Mouse (Mus musculus): ENCODE measurements at regions not wholly inside any gene's neighbourhood (a gene's known extent, or its start where the extent isn't known, plus 50 kb on each side); places are given as distances from the start of the nearest gene placed in this dataset.
"Not testable (repeated sequence)": the region's sequence is repeated elsewhere in the genome, so short reads cannot be mapped to it uniquely, and the experiment has no call there.

GRCm38 (mm10) chr2:166516261-166516660 lies 197.4 kb downstream of the Prex1 start:
- DNase-seq: no peak

GRCm38 (mm10) chr2:166514664-166515063 lies 199.0 kb downstream of the Prex1 start:
- no peak for DNase-seq

- DNase-seq: no peak
Observed at GRCm38 (mm10) chr2:166512488-166512887, 201.1 kb downstream of the Prex1 start.

- not testable (repeated sequence) for DNase-seq
Observed at GRCm38 (mm10) chr2:166511477-166511876, 202.2 kb downstream of the Prex1 start.

GRCm38 (mm10) chr2:166510776-166511175 lies 202.9 kb downstream of the Prex1 start:
- DNase-seq: no peak

GRCm38 (mm10) chr2:166509591-166509990 lies 204.0 kb downstream of the Prex1 start:
- DNase-seq: no peak

- no peak for DNase-seq
Observed at GRCm38 (mm10) chr2:166508656-166509420, 204.8 kb downstream of the Prex1 start.

GRCm38 (mm10) chr2:166505309-166505708 lies 208.3 kb downstream of the Prex1 start:
- DNase-seq: no peak

GRCm38 (mm10) chr2:166503666-166504065 lies 210.0 kb downstream of the Prex1 start:
- no peak for DNase-seq

- peak; percentile 17 for DNase-seq
Observed at GRCm38 (mm10) chr2:166492895-166493294, 220.7 kb downstream of the Prex1 start.

- DNase-seq: peak; percentile 33
Observed at GRCm38 (mm10) chr2:166492421-166492820, 221.2 kb downstream of the Prex1 start.

GRCm38 (mm10) chr2:166491861-166492260 lies 221.8 kb downstream of the Prex1 start:
- DNase-seq: no peak

GRCm38 (mm10) chr2:166489041-166489872 lies 224.4 kb downstream of the Prex1 start:
- DNase-seq: no peak

GRCm38 (mm10) chr2:166487688-166488087 lies 225.9 kb downstream of the Prex1 start:
- DNase-seq: peak; percentile 33

- DNase-seq: no peak
Observed at GRCm38 (mm10) chr2:166485788-166486187, 227.8 kb downstream of the Prex1 start.

- no peak for DNase-seq
Observed at GRCm38 (mm10) chr2:166485361-166485760, 228.3 kb downstream of the Prex1 start.

- DNase-seq: no peak
Observed at GRCm38 (mm10) chr2:166483617-166484319, 229.9 kb downstream of the Prex1 start.

GRCm38 (mm10) chr2:166482720-166483616 lies 230.7 kb downstream of the Prex1 start:
- no peak for DNase-seq

- no peak for DNase-seq
Observed at GRCm38 (mm10) chr2:166481774-166482173, 231.9 kb downstream of the Prex1 start.

GRCm38 (mm10) chr2:166481362-166481761 lies 232.3 kb downstream of the Prex1 start:
- DNase-seq: no peak

GRCm38 (mm10) chr2:166480883-166481282 lies 232.7 kb downstream of the Prex1 start:
- no peak for DNase-seq

GRCm38 (mm10) chr2:166476953-166477352 lies 236.7 kb downstream of the Prex1 start:
- DNase-seq: no peak
